Mouse (Mus musculus) thymus, postnatal 10 days (tissue): Measurements from ENCODE around the gene Ndufa8.
A peak's percentile ranks its signal among the peaks of the same experiment; 100 is the strongest.

Source experiments
- DNase-seq, 2 experiments: peaks; one replicate each; pipeline ENCODE4 v3.0.0; 2021; ENCODE audit warnings: low spot score in 2 of 2

Gene Ndufa8

GRCm38 (mm10) chr2:36048164-36048563, 1.0 kb downstream of the Ndufa8 start:
- no peak for DNase-seq

- DNase-seq = no peak
These were observed 8.3 kb downstream of the Ndufa8 start for GRCm38 (mm10) chr2:36040872-36041271.

- DNase-seq = no peak
These were observed 9.8 kb downstream of the Ndufa8 start for GRCm38 (mm10) chr2:36039297-36039985.

GRCm38 (mm10) chr2:36035413-36036081, 13.7 kb downstream of the Ndufa8 start:
- DNase-seq = no peak

- DNase-seq = no peak
These were observed 14.3 kb downstream of the Ndufa8 start for GRCm38 (mm10) chr2:36034898-36035297.

GRCm38 (mm10) chr2:36033966-36034365, 15.2 kb downstream of the Ndufa8 start:
- no peak for DNase-seq

GRCm38 (mm10) chr2:36032884-36033283, 16.3 kb downstream of the Ndufa8 start:
- DNase-seq = no peak

- no peak for DNase-seq
These were observed 25.9 kb downstream of the Ndufa8 start for GRCm38 (mm10) chr2:36023291-36023690.

GRCm38 (mm10) chr2:36021385-36022159, 27.6 kb downstream of the Ndufa8 start:
- DNase-seq = peak; percentile 13 to 69

- DNase-seq = no peak
These were observed 36.2 kb downstream of the Ndufa8 start for GRCm38 (mm10) chr2:36013010-36013409.

GRCm38 (mm10) chr2:36011331-36011825, 37.8 kb downstream of the Ndufa8 start:
- DNase-seq = no peak

GRCm38 (mm10) chr2:36010579-36010978, 38.6 kb downstream of the Ndufa8 start:
- no peak for DNase-seq

GRCm38 (mm10) chr2:36009386-36009785, 39.8 kb downstream of the Ndufa8 start:
- peak; percentile 11 to 63 for DNase-seq

GRCm38 (mm10) chr2:36008071-36008470, 41.1 kb downstream of the Ndufa8 start:
- peak in 1 of 2 experiments; percentile 44 for DNase-seq

- no peak for DNase-seq
These were observed 47.0 kb downstream of the Ndufa8 start for GRCm38 (mm10) chr2:36002188-36002587.

- no peak for DNase-seq
These were observed 48.8 kb downstream of the Ndufa8 start for GRCm38 (mm10) chr2:36000390-36000789.

GRCm38 (mm10) chr2:35999212-35999611, 50.0 kb downstream of the Ndufa8 start:
- DNase-seq = no peak

GRCm38 (mm10) chr2:35998416-35998815, 50.8 kb downstream of the Ndufa8 start:
- DNase-seq = no peak

GRCm38 (mm10) chr2:35996753-35997152, 52.5 kb downstream of the Ndufa8 start:
- no peak for DNase-seq

GRCm38 (mm10) chr2:35994303-35994702, 54.9 kb downstream of the Ndufa8 start:
- DNase-seq = no peak

- DNase-seq = no peak
These were observed 55.7 kb downstream of the Ndufa8 start for GRCm38 (mm10) chr2:35993481-35993880.

- no peak for DNase-seq
These were observed 56.9 kb downstream of the Ndufa8 start for GRCm38 (mm10) chr2:35992259-35992658.
